Mouse (Mus musculus) stomach, postnatal 0 days (tissue): ENCODE data around the gene Xrcc4. TPM values are rescaled to one million over a fixed set of nuclear protein-coding genes. Genes with fewer than 3 reads are reported as not detected.
A peak's percentile ranks its signal among the peaks of the same experiment; 100 is the strongest.

Source experiments
- ATAC-seq: fragments of 200-750 bp; cut with Nextera tagmentation; 2 replicates; pipeline ENCODE4 v1.8.0; 2017; ENCODE audit not compliant: low FRiP score, low TSS enrichment
- DNase-seq: peaks from one replicate; pipeline ENCODE4 v3.0.0-alpha.2; 2016; ENCODE audit warnings: low spot score
- H3K27ac ChIP-seq: fragments of 300-500 bp; sonication (generic); replicated peaks from 2 replicates; pipeline ENCODE4 v1.5.1; 2014; ENCODE audit warnings: mild to moderate bottlenecking, control low read depth
- H3K27me3 ChIP-seq: fragments of 300-500 bp; sonication (generic); 2 replicates; pipeline ENCODE4 v1.6.1; 2014; ENCODE audit warnings: low read length; ENCODE audit not compliant: control insufficient read depth, insufficient read depth
- H3K36me3 ChIP-seq: fragments of 300-500 bp; sonication (generic); 2 replicates; pipeline ENCODE4 v1.6.1; 2014; ENCODE audit warnings: low read length, mixed read lengths; ENCODE audit not compliant: control insufficient read depth, insufficient read depth
- H3K4me1 ChIP-seq: fragments of 300-500 bp; sonication (generic); replicated peaks from 2 replicates; pipeline ENCODE4 v1.6.1; 2014; ENCODE audit warnings: antibody characterized with exemption; ENCODE audit not compliant: control insufficient read depth, insufficient read depth
- H3K4me2 ChIP-seq: fragments of 300-500 bp; sonication (generic); replicated peaks from 2 replicates; pipeline ENCODE4 v1.6.1; 2014; ENCODE audit warnings: low read depth, mild to moderate bottlenecking, control low read depth, moderate library complexity
- H3K4me3 ChIP-seq: fragments of 300-500 bp; sonication (generic); 2 replicates; pipeline ENCODE4 v1.5.1; 2014; ENCODE audit warnings: low read depth, low read length, control low read depth
- H3K9ac ChIP-seq: fragments of 300-500 bp; sonication (generic); 2 replicates; pipeline ENCODE4 v1.6.1; 2014; ENCODE audit warnings: mild to moderate bottlenecking, low read length, control low read depth, mixed read lengths
- H3K9me3 ChIP-seq: fragments of 300-500 bp; sonication (generic); 2 replicates; pipeline ENCODE4 v1.6.1; 2016; ENCODE audit warnings: low read length; ENCODE audit not compliant: control insufficient read depth
- CTCF ChIP-seq: IDR thresholded peaks from 2 replicates; pipeline ENCODE4 v1.5.1; 2016; ENCODE audit warnings: antibody characterized with exemption, low read depth, mild to moderate bottlenecking, moderate library complexity
- EP300 ChIP-seq: optimal IDR thresholded peaks from 2 replicates; pipeline ENCODE3; 2016; ENCODE audit warnings: antibody characterized with exemption
- WGBS: fragments of 180-500 bp; shearing (Covaris S2); extraction: QIAGEN DNeasy Blood & Tissue Kit; methylation state at CpG from one replicate; pipeline ENCODE4 v1.1.7; 2014; 5-methylcytosine and 5-hydroxymethylcytosine counted together
- polyA plus RNA-seq: library from polyadenylated mRNA; unstranded; fragments of >200 nt; fragmentation: Nextera tagmentation; extraction: Ambion mirVana; gene quantifications from 2 replicates; pipeline ENCODE4 v1.2.1, GENCODE M21; 2015

Gene Xrcc4
- polyA plus RNA-seq, 1 experiment from 2014 or later = 11.0 TPM

- Histone ChIP-seq H3K27ac (no peak overlapping the region), H3K9me3 (no peaks in the 10 kb centered on the region), H3K27me3 (no peaks in the 10 kb centered on the region), H3K36me3 (no peaks in the 10 kb centered on the region), H3K4me1 (no peaks in the 10 kb centered on the region), H3K9ac (no peak overlapping the region), H3K4me3 (no peak overlapping the region), H3K4me2 (no peak overlapping the region)
- no peak for ATAC-seq
- DNase-seq = no peak
- TF ChIP-seq EP300 (no peak), CTCF (no peak)
These were observed 280.4 kb downstream of the Xrcc4 start for GRCm38 (mm10) chr13:89809024-89809423.

- no peak for DNase-seq
- Histone ChIP-seq H3K4me1 (no peaks in the 10 kb centered on the region), H3K9ac (no peak overlapping the region), H3K36me3 (no peaks in the 10 kb centered on the region), H3K4me2 (no peak overlapping the region), H3K27me3 (no peaks in the 10 kb centered on the region), H3K27ac (no peak overlapping the region), H3K4me3 (no peak overlapping the region), H3K9me3 (no peaks in the 10 kb centered on the region)
- WGBS = 64% methylated on average over 2 of the region's 2 CpGs
- TF ChIP-seq CTCF (no peak), EP300 (no peak)
- no peak for ATAC-seq
These were observed 287.5 kb downstream of the Xrcc4 start for GRCm38 (mm10) chr13:89801901-89802300.

- H3K36me3 ChIP-seq = no peaks in the 10 kb centered on the region
- DNase-seq = no peak
- H3K9me3 ChIP-seq = no peaks in the 10 kb centered on the region
- no peaks in the 10 kb centered on the region for H3K27me3 ChIP-seq
- H3K4me3 ChIP-seq = no peak overlapping the region
- no peak overlapping the region for H3K4me2 ChIP-seq
- no peak for TF ChIP-seq EP300
- no peak for TF ChIP-seq CTCF
- H3K27ac ChIP-seq = no peak overlapping the region
- no peak overlapping the region for H3K9ac ChIP-seq
- no peak for ATAC-seq
- no peaks in the 10 kb centered on the region for H3K4me1 ChIP-seq
- 60% methylated on average over 3 of the region's 3 CpGs for WGBS
These were observed 291.7 kb downstream of the Xrcc4 start for GRCm38 (mm10) chr13:89797721-89798120.

- TF ChIP-seq CTCF = no peak
- no peak for TF ChIP-seq EP300
- no peak for ATAC-seq
- H3K27ac ChIP-seq = no peak overlapping the region
- no peaks in the 10 kb centered on the region for H3K4me1 ChIP-seq
- no peaks in the 10 kb centered on the region for H3K36me3 ChIP-seq
- H3K4me3 ChIP-seq = no peak overlapping the region
- H3K27me3 ChIP-seq = no peaks in the 10 kb centered on the region
- 20% methylated on average over 5 of the region's 5 CpGs for WGBS
- H3K9me3 ChIP-seq = no peaks in the 10 kb centered on the region
- no peak overlapping the region for H3K4me2 ChIP-seq
- peak; percentile 18 for DNase-seq
- no peak overlapping the region for H3K9ac ChIP-seq
These were observed 297.9 kb downstream of the Xrcc4 start for GRCm38 (mm10) chr13:89791475-89791874.

- no peaks in the 10 kb centered on the region for H3K4me1 ChIP-seq
- H3K9ac ChIP-seq = no peak overlapping the region
- no peak overlapping the region for H3K27ac ChIP-seq
- DNase-seq = peak; percentile 26
- ATAC-seq = peak; percentile 80
- H3K4me2 ChIP-seq = no peak overlapping the region
- no peaks in the 10 kb centered on the region for H3K36me3 ChIP-seq
- no peaks in the 10 kb centered on the region for H3K27me3 ChIP-seq
- TF ChIP-seq CTCF (no peak), EP300 (peak; percentile 43)
- WGBS = 16% methylated on average over 2 of the region's 2 CpGs
- no peak overlapping the region for H3K4me3 ChIP-seq
- no peaks in the 10 kb centered on the region for H3K9me3 ChIP-seq
These were observed 306.5 kb downstream of the Xrcc4 start for GRCm38 (mm10) chr13:89782886-89783285.

- DNase-seq (no peak), ATAC-seq (no peak)
- Histone ChIP-seq H3K27me3 (no peaks in the 10 kb centered on the region), H3K9ac (no peak overlapping the region), H3K4me3 (no peak overlapping the region), H3K4me1 (no peaks in the 10 kb centered on the region), H3K9me3 (no peaks in the 10 kb centered on the region), H3K36me3 (no peaks in the 10 kb centered on the region), H3K4me2 (no peak overlapping the region), H3K27ac (no peak overlapping the region)
- TF ChIP-seq EP300 (no peak), CTCF (no peak)
- WGBS = 74% methylated on average over 3 of the region's 3 CpGs
These were observed 309.1 kb downstream of the Xrcc4 start for GRCm38 (mm10) chr13:89780276-89780675.
